Mouse (Mus musculus) E14TG2a.4 (cell line): ENCODE results near the gene Ofcc1.

ENCODE experiments used
- H3K27me3 ChIP-seq: 2 replicates; pipeline ENCODE4 v1.6.1; 2014; ENCODE audit warnings: low read length, control low read depth; ENCODE audit not compliant: insufficient read depth
- H3K36me3 ChIP-seq: 2 replicates; pipeline ENCODE4 v1.6.1; 2014; ENCODE audit warnings: low read length, control low read depth; ENCODE audit not compliant: insufficient read depth
- H3K4me1 ChIP-seq: replicated peaks from 2 replicates; pipeline ENCODE4 v1.6.1; 2014; ENCODE audit warnings: low read depth, low read length, control low read depth
- H3K4me3 ChIP-seq: replicated peaks from 2 replicates; pipeline ENCODE4 v1.5.1; 2014; ENCODE audit warnings: mild to moderate bottlenecking, low read length
- H3K9me3 ChIP-seq: 2 replicates; pipeline ENCODE4 v1.6.1; 2014; ENCODE audit warnings: low read length, control low read depth
- CTCF ChIP-seq: conservative IDR thresholded peaks from 2 replicates; pipeline ENCODE4 v1.5.1; 2014; ENCODE audit warnings: low read length
- NANOG ChIP-seq: IDR thresholded peaks from 2 replicates; pipeline ENCODE4 v1.6.1; 2014; ENCODE audit warnings: borderline replicate concordance, low read length, mixed read lengths
- POU5F1 ChIP-seq: IDR thresholded peaks from 2 replicates; pipeline ENCODE4 v1.6.1; 2014; ENCODE audit warnings: low read length, borderline replicate concordance

Ofcc1 gene

DNA sequence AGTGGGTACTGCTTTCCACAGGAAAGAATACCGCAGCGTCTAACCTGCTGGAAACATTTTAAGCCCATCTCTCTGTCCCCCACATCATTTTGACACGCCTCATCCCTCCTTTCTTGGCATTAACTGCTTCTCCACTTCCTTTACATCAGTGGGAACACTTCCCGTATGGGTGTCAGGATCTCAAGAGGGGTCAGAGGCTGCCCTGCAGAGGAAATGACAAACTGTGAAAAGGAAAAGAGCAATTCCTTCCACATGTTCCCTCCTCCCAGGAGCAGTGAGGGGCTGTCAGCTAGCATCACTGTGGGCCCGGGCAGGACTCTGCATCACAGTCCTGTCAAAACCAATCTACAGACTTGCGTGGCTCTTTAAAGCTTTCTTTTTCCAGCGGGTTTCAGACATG is 193.4 kb downstream of the Ofcc1 start:
- TF ChIP-seq CTCF (no peak), NANOG (no peak), POU5F1 (no peak)
- no peaks in the 10 kb centered on the region for H3K4me1 ChIP-seq
- no peak overlapping the region for H3K4me3 ChIP-seq
- H3K36me3 ChIP-seq: no peaks in the 10 kb centered on the region
- no peaks in the 10 kb centered on the region for H3K27me3 ChIP-seq
- H3K9me3 ChIP-seq: no peaks in the 10 kb centered on the region

DNA sequence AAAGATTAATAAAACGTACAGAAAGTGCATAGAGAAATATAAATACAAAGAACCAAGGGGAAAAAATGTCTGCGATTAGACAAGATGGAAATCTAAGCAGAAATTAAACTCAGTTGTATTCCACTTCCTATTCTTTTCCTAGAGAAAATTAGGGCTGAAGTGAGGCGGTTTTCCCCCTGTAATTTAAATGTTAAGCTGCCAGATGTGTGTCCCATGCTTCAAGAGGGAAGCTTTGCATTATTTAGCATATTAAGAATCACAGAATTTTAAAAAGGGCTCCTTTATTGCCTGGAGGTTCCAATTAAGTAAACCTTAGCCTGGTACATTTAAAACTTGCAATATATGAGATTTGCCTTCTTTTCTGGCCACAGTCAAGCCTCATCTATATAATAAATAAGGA is 205.8 kb downstream of the Ofcc1 start:
- Histone ChIP-seq H3K9me3 (no peaks in the 10 kb centered on the region), H3K4me1 (no peaks in the 10 kb centered on the region), H3K36me3 (no peaks in the 10 kb centered on the region), H3K4me3 (no peak overlapping the region), H3K27me3 (no peaks in the 10 kb centered on the region)
- TF ChIP-seq POU5F1 (no peak), CTCF (no peak), NANOG (no peak)

DNA sequence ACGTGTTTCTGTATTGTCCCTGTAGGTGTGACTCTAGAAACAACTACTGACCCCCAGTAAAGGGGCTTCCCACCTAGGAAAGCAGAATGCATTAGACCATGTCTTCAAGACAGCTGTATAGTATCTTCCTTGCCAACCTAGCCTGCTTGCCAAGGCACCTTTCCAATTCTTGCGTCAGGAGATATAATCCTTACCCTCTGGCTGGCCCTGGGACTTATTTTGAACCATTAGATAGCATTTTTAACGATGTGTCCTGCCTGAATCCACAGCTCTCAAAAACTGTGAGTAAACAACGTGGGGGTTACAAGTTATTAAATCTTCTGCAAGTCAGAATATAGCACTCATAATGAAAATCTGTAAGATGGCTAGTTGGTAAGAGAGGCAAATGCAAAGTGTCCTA is 221.3 kb downstream of the Ofcc1 start:
- Histone ChIP-seq H3K9me3 (no peaks in the 10 kb centered on the region), H3K4me3 (no peak overlapping the region), H3K36me3 (no peaks in the 10 kb centered on the region), H3K4me1 (peaks cover 11% of the 10 kb centered on the region), H3K27me3 (peaks cover 6% of the 10 kb centered on the region; the same call in 1 of the 2 replicates)
- TF ChIP-seq CTCF: no peak
- no peak for TF ChIP-seq POU5F1
- no peak for TF ChIP-seq NANOG

DNA sequence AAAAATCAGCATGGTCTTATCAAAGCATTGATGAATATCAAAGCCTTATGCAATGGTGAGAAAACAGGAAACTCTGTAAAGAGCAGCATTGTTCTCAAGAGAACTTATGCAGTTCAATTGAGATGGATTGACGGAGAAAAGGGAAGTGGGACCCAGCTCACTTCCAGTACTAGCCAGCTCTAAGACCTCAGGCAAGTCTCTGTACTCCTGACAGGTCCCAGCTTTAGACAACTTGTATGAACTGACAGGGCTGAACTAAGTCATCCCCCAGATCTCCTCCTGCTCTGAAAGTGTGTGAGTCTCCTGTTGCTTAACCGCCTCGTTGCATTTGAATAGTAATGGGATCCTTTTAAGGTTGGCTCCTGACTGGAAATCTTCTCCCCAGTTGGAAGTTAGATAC is 225.2 kb downstream of the Ofcc1 start:
- Histone ChIP-seq H3K9me3 (no peaks in the 10 kb centered on the region), H3K27me3 (peaks cover 6% of the 10 kb centered on the region; the same call in 1 of the 2 replicates), H3K36me3 (no peaks in the 10 kb centered on the region), H3K4me3 (no peak overlapping the region), H3K4me1 (peaks cover 11% of the 10 kb centered on the region)
- TF ChIP-seq POU5F1: no peak
- no peak for TF ChIP-seq CTCF
- TF ChIP-seq NANOG: no peak

DNA sequence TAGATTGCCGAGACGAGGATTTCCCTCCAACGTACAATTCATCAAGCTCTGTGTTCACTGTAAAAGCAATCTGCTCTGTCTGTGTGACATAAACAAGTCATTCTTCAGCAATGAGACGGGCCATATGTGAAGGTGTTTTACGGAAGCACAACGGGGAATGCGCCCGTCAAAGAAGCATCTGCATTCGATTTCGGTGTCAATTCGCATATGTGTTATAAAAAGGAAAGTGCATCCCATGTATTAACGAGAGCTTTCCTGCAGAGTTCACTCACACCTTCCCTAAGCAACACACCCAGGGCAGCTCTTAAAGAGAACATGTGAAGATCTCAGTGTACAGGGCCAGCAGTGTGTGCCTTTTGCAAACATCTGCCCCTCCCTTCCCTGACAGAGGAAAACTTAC is 225.6 kb downstream of the Ofcc1 start:
- no peaks in the 10 kb centered on the region for H3K9me3 ChIP-seq
- H3K4me1 ChIP-seq: peaks cover 11% of the 10 kb centered on the region
- H3K36me3 ChIP-seq: no peaks in the 10 kb centered on the region
- no peak for TF ChIP-seq POU5F1
- no peak for TF ChIP-seq NANOG
- no peak for TF ChIP-seq CTCF
- no peak overlapping the region for H3K4me3 ChIP-seq
- H3K27me3 ChIP-seq: peaks cover 6% of the 10 kb centered on the region; the same call in 1 of the 2 replicates

DNA sequence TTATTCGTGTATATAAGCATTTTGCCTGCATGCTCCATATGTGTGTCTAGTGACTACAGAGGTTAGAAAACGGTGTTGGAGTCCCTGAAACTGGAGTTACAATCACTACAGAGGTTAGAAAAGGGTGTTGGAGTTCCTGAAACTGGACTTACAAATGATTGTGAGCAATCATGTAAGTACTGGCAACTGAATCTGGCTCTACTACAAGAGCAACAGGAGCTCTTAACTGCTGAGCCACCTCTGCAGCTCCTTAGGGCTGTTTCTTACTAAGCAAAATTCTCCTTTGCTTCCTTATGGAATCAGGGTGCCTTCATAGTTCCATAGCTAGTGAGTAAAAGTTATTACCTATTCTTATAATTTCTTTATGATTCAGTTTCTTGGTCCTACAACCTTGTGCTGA is 237.4 kb downstream of the Ofcc1 start:
- H3K27me3 ChIP-seq: no peaks in the 10 kb centered on the region
- TF ChIP-seq POU5F1: no peak
- TF ChIP-seq CTCF: no peak
- no peak for TF ChIP-seq NANOG
- H3K4me1 ChIP-seq: no peaks in the 10 kb centered on the region
- no peak overlapping the region for H3K4me3 ChIP-seq
- no peaks in the 10 kb centered on the region for H3K36me3 ChIP-seq
- no peaks in the 10 kb centered on the region for H3K9me3 ChIP-seq

DNA sequence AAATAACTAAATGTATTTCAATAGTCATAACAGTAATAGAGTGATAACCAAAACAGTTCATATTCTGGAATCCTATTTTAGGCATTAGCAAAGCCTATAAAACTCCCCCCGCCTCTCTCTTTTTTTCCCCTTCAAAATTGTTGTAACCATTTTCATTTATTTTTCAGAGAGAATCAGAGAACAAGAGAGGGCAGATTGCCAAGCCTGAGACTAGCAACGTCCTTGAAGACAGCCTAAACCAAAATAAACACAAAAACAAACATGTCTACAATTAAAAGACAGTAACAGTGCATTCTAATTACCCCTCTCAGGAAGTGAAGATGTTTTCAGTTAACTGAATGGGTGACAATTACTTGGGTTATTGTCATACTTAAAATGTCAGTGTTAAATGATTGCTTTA is 248.9 kb downstream of the Ofcc1 start:
- Histone ChIP-seq H3K4me3 (no peak overlapping the region), H3K27me3 (no peaks in the 10 kb centered on the region), H3K36me3 (no peaks in the 10 kb centered on the region), H3K4me1 (no peaks in the 10 kb centered on the region), H3K9me3 (no peaks in the 10 kb centered on the region)
- no peak for TF ChIP-seq NANOG
- TF ChIP-seq POU5F1: no peak
- TF ChIP-seq CTCF: no peak

DNA sequence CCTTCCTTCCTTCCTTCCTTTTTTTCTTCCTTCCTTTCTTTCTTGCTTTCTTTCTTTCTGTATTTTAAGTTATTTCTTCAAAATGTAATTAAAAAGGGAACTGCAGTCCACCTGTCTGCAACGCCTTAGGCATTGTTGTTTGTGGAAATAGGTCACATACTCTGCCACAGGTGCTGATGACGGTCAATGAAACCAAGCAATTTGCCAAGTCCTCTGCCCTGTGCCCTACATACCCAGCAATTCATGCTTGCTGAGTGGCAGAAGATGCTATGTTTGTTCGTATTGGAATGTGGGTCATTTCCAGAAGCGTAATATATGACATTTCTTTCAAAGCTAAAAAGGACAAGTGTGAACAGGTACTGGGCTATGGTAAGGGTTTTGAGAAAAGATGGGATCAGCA is 285.0 kb downstream of the Ofcc1 start:
- Histone ChIP-seq H3K36me3 (no peaks in the 10 kb centered on the region), H3K4me3 (no peak overlapping the region), H3K27me3 (no peaks in the 10 kb centered on the region), H3K4me1 (no peaks in the 10 kb centered on the region), H3K9me3 (no peaks in the 10 kb centered on the region)
- no peak for TF ChIP-seq NANOG
- TF ChIP-seq POU5F1: no peak
- no peak for TF ChIP-seq CTCF

DNA sequence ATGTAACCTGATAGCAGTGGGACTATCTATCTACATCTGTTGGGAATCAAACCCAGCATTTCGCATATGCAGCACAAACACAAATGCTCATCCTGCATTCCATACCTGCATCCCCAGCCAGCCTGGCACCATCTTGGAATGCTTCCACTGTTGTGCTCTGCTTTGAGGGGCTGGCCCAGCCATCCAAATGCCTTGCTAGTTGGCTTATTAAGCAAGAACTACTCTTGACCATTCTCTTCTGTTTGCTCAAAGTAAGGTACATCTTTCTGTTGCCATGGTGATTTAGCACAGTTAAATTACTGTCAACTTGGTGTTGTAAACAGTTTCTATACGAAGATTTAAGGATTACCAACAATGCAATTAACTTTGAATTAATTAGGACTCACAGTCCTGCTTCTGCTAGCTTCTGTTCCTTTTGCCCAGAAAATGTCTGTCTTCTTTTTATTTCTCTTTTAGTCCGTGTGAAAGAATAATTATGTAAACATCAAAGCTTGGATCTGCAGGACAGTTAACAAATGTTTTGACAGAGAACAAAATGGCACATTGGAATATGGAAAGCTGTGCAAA is 286.3 kb downstream of the Ofcc1 start:
- H3K27me3 ChIP-seq: no peaks in the 10 kb centered on the region
- TF ChIP-seq CTCF (no peak), NANOG (no peak), POU5F1 (no peak)
- no peak overlapping the region for H3K4me3 ChIP-seq
- no peaks in the 10 kb centered on the region for H3K9me3 ChIP-seq
- H3K36me3 ChIP-seq: no peaks in the 10 kb centered on the region
- H3K4me1 ChIP-seq: no peaks in the 10 kb centered on the region
